In the genomic region with DNA sequence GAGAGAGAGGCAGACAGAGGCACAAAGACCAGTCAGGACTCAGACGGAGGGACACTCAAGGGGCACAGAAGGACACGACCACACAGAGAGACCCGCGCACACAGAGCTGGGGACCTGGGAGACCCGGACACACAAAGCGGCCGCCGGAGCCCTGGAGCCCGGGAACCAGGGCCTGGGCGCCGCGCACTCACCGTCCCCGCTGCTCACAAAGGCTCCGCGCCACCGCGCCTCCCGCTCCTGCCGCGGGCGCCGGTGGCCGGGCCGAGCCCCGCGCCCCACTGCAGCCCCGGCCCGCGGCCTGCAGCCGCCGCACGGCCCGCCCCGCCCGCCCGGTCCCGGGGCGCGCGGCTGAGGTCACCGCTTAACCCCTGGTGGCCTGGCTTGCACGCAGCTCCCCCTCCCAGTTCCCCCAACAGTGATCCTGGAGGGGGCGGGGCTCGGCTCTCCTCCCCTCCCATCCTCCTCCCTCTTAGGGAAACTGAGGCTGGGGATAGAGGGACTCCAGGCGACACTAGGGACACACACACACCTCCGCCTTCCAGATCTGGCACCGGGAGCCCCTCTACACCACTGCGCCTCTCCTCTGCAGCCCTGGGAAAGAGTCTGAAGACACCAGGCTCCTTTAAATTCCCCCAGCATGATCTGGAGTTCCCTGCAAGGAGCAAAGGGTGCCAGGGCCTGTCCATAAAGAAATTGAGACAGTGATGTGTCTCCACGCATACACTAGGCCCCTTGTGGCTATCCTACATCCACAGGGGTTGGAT, we compare ENCODE assay signal across 9 mouse cellular contexts. TPM values are rescaled to one million over a fixed set of nuclear protein-coding genes. Genes with fewer than 3 reads are reported as not detected.
A peak's percentile ranks its signal among the peaks of the same experiment; 100 is the strongest.
DNase-seq lines count a peak whose midpoint lies in the region; ATAC-seq lines count a peak whose summit lies in the region.
"Had no signal": no experiment of that assay in that cellular context is flagged by ENCODE, and none has a peak within 500 bp of the region (broad histone marks: within the 10 kb centered on the region; RNA-seq: fewer than 3 reads in every experiment).

No protein-coding gene starts in this region.

- under 1% methylated on average over 26 of the region's 50 CpGs for WGBS in kidney, embryonic 16.5 days
- WGBS in embryonic facial prominence, embryonic 11.5 days = 0% methylated on average over 30 of the region's 50 CpGs
- WGBS in heart, embryonic 16.5 days = 2% methylated on average over 46 of the region's 50 CpGs
- WGBS in limb, embryonic 12.5 days = under 1% methylated on average over 50 of the region's 50 CpGs
- WGBS in neural tube, embryonic 12.5 days = under 1% methylated on average over 48 of the region's 50 CpGs

- peak overlapping the region; percentile 79 for H3K4me3 ChIP-seq in kidney, embryonic 16.5 days (ENCODE audit: low read length)
- H3K4me3 ChIP-seq in embryonic facial prominence, embryonic 11.5 days (ENCODE audit: low read depth, low read length) = peak overlapping the region; percentile 75
- peak overlapping the region; percentile 83 for H3K4me3 ChIP-seq in heart, embryonic 16.5 days (ENCODE audit: low read length)
- H3K4me3 ChIP-seq in limb, embryonic 12.5 days (replicated peaks) = peak overlapping the region; percentile 76
- peak overlapping the region; percentile 75 for H3K4me3 ChIP-seq in neural tube, embryonic 12.5 days

- ATAC-seq in kidney, embryonic 16.5 days (ENCODE audit: low FRiP score, low TSS enrichment) = peak; percentile 44
- ATAC-seq in embryonic facial prominence, embryonic 11.5 days (replicated peaks; ENCODE audit: insufficient number of reproducible peaks, low FRiP score, low TSS enrichment, low read depth) = peak; percentile 49
- peak; percentile 80; the same call in 1 of the 2 replicates for ATAC-seq in heart, embryonic 16.5 days (replicated peaks; ENCODE audit: extremely low read depth, insufficient read depth, low FRiP score)
- ATAC-seq in limb, embryonic 12.5 days (ENCODE audit: insufficient number of reproducible peaks, insufficient read depth, low FRiP score, low TSS enrichment, low read depth) = peak; percentile 57; the same call in 1 of the 2 replicates
- ATAC-seq in neural tube, embryonic 12.5 days (ENCODE audit: low FRiP score, low read depth) = peak; percentile 57
- no peak for ATAC-seq in inflammation-experienced regulatory T-cells, adult 6 months

- H3K4me1 ChIP-seq in kidney, embryonic 16.5 days (ENCODE audit: insufficient read depth, low read length) = peaks cover 30% of the 10 kb centered on the region
- peaks cover 10% of the 10 kb centered on the region for H3K4me1 ChIP-seq in embryonic facial prominence, embryonic 11.5 days (ENCODE audit: control insufficient read depth, insufficient read depth, low read length)
- H3K4me1 ChIP-seq in heart, embryonic 16.5 days (ENCODE audit: control insufficient read depth, insufficient read depth, low read length) = peaks cover 20% of the 10 kb centered on the region
- peaks cover 31% of the 10 kb centered on the region for H3K4me1 ChIP-seq in limb, embryonic 12.5 days (replicated peaks)
- H3K4me1 ChIP-seq in neural tube, embryonic 12.5 days = peaks cover 47% of the 10 kb centered on the region

- H3K27me3 ChIP-seq in kidney, embryonic 16.5 days (ENCODE audit: insufficient read depth, low read length) = no peaks in the 10 kb centered on the region
- H3K27me3 ChIP-seq in embryonic facial prominence, embryonic 11.5 days (ENCODE audit: control insufficient read depth, insufficient read depth, low read length) = no peaks in the 10 kb centered on the region
- H3K27me3 ChIP-seq in heart, embryonic 16.5 days (ENCODE audit: control insufficient read depth, insufficient read depth, low read length) = no peaks in the 10 kb centered on the region; the same call in 1 of the 2 replicates
- H3K27me3 ChIP-seq in limb, embryonic 12.5 days = no peaks in the 10 kb centered on the region
- no peaks in the 10 kb centered on the region for H3K27me3 ChIP-seq in neural tube, embryonic 12.5 days (replicated peaks)

- peak overlapping the region; percentile 88 for H3K27ac ChIP-seq in kidney, embryonic 16.5 days (ENCODE audit: low read length)
- H3K27ac ChIP-seq in embryonic facial prominence, embryonic 11.5 days (replicated peaks; ENCODE audit: low read depth, low read length) = peak overlapping the region; percentile 80
- H3K27ac ChIP-seq in heart, embryonic 16.5 days (ENCODE audit: low read length) = peak overlapping the region; percentile 88
- H3K27ac ChIP-seq in limb, embryonic 12.5 days = peak overlapping the region; percentile 92
- H3K27ac ChIP-seq in neural tube, embryonic 12.5 days = peak overlapping the region; percentile 85

- peak overlapping the region; percentile 96 for H3K9ac ChIP-seq in kidney, embryonic 16.5 days (replicated peaks; ENCODE audit: low read length)
- H3K9ac ChIP-seq in embryonic facial prominence, embryonic 11.5 days (replicated peaks; ENCODE audit: low read length) = peak overlapping the region; percentile 97
- H3K9ac ChIP-seq in heart, embryonic 16.5 days (ENCODE audit: low read length) = peak overlapping the region; percentile 97
- H3K9ac ChIP-seq in limb, embryonic 12.5 days (replicated peaks) = peak overlapping the region; percentile 94
- H3K9ac ChIP-seq in neural tube, embryonic 12.5 days = peak overlapping the region; percentile 90

- peaks cover 6% of the 10 kb centered on the region; the same call in 1 of the 2 replicates for H3K36me3 ChIP-seq in kidney, embryonic 16.5 days (ENCODE audit: insufficient read depth, low read length)
- H3K36me3 ChIP-seq in embryonic facial prominence, embryonic 11.5 days (replicated peaks; ENCODE audit: control insufficient read depth, insufficient read depth, low read depth, low read length) = no peaks in the 10 kb centered on the region
- no peaks in the 10 kb centered on the region for H3K36me3 ChIP-seq in heart, embryonic 16.5 days (ENCODE audit: control insufficient read depth, insufficient read depth)
- peaks cover 15% of the 10 kb centered on the region for H3K36me3 ChIP-seq in limb, embryonic 12.5 days
- peaks cover 9% of the 10 kb centered on the region for H3K36me3 ChIP-seq in neural tube, embryonic 12.5 days
- H3K36me3 ChIP-seq: G1E had no signal

- H3K9me3 ChIP-seq in kidney, embryonic 16.5 days (ENCODE audit: low read length) = no peaks in the 10 kb centered on the region
- H3K9me3 ChIP-seq in embryonic facial prominence, embryonic 11.5 days (replicated peaks; ENCODE audit: control insufficient read depth, low read length) = no peaks in the 10 kb centered on the region
- no peaks in the 10 kb centered on the region for H3K9me3 ChIP-seq in heart, embryonic 16.5 days (replicated peaks; ENCODE audit: control insufficient read depth, low read length)
- no peaks in the 10 kb centered on the region for H3K9me3 ChIP-seq in limb, embryonic 12.5 days
- no peaks in the 10 kb centered on the region for H3K9me3 ChIP-seq in neural tube, embryonic 12.5 days
- H3K9me3 ChIP-seq: G1E had no signal

- peak overlapping the region; percentile 68 for H3K4me2 ChIP-seq in kidney, embryonic 16.5 days (replicated peaks; ENCODE audit: low read depth, low read length)
- H3K4me2 ChIP-seq in embryonic facial prominence, embryonic 11.5 days (ENCODE audit: low read depth, low read length) = peak overlapping the region; percentile 75
- H3K4me2 ChIP-seq in heart, embryonic 16.5 days (ENCODE audit: low read depth, low read length) = peak overlapping the region; percentile 86
- peak overlapping the region; percentile 76 for H3K4me2 ChIP-seq in limb, embryonic 12.5 days
- H3K4me2 ChIP-seq in neural tube, embryonic 12.5 days (replicated peaks) = peak overlapping the region; percentile 77

- DNase-seq in kidney, adult 18-20 months = no peak
- peak; percentile 26 for DNase-seq in ZHBTc4 (ENCODE audit: low read depth, low spot score)
- peak; percentile 64 for DNase-seq in embryonic facial prominence, embryonic 11.5 days (ENCODE audit: low spot score)

RNA-seq across cellular contexts. Expression of gene Arhgef10l, which starts 17.2 kb away (rescaled TPM):
- polyA plus RNA-seq in kidney, embryonic 16.5 days (2015; fragmentation: Nextera tagmentation; extraction: Ambion mirVana) = 25.4 and 27.7 TPM in 2 replicates
- 8.7 and 10.5 TPM in 2 replicates for polyA plus RNA-seq in embryonic facial prominence, embryonic 11.5 days (2014; fragmentation: Nextera tagmentation; extraction: Ambion mirVana)
- 18.6 TPM in 2 replicates for polyA plus RNA-seq in heart, embryonic 16.5 days (2015; fragmentation: Nextera tagmentation; extraction: Ambion mirVana)
- 18.1 and 20.0 TPM in 2 replicates for polyA plus RNA-seq in limb, embryonic 12.5 days (2016; fragmentation: Nextera tagmentation; extraction: Ambion mirVana)
- polyA plus RNA-seq in neural tube, embryonic 12.5 days (2016; fragmentation: Nextera tagmentation; extraction: Ambion mirVana) = 35.8 and 38.8 TPM in 2 replicates
- under 1 TPM in 1 of 3 experiments, not detected in 2; 0.12 TPM for polyA plus RNA-seq in inflammation-experienced regulatory T-cells, adult 6 months (2017; shearing (Covaris generic))

RNA-seq across cellular contexts. Expression of gene Rcc2, which starts 51.7 kb away (rescaled TPM):
- polyA plus RNA-seq in kidney, embryonic 16.5 days (2015; fragmentation: Nextera tagmentation; extraction: Ambion mirVana) = 19.5 and 21.0 TPM in 2 replicates
- polyA plus RNA-seq in embryonic facial prominence, embryonic 11.5 days (2014; fragmentation: Nextera tagmentation; extraction: Ambion mirVana) = 69.8 and 87.5 TPM in 2 replicates
- polyA plus RNA-seq in heart, embryonic 16.5 days (2015; fragmentation: Nextera tagmentation; extraction: Ambion mirVana) = 8.6 and 9.4 TPM in 2 replicates
- 75.8 and 139 TPM in 2 replicates for polyA plus RNA-seq in limb, embryonic 12.5 days (2016; fragmentation: Nextera tagmentation; extraction: Ambion mirVana)
- polyA plus RNA-seq in neural tube, embryonic 12.5 days (2016; fragmentation: Nextera tagmentation; extraction: Ambion mirVana) = 99.9 and 106 TPM in 2 replicates
- 10 to 100 TPM; 13.8 to 21.6 (median 21.0) TPM for polyA plus RNA-seq in inflammation-experienced regulatory T-cells, adult 6 months (2017; shearing (Covaris generic))
